Mouse (Mus musculus) frontal cortex, adult 2 months (tissue): ENCODE measurements at regions not wholly inside any gene's neighbourhood (a gene's known extent, or its start where the extent isn't known, plus 50 kb on each side); places are given as distances from the start of the nearest gene placed in this dataset.

Experiments used
- DNase-seq, 2 experiments: peaks; one replicate each; pipeline ENCODE4 v3.0.0; 2022; ENCODE audit warnings: low spot score in 1 of 2; ENCODE audit errors: extremely low spot score in 1 of 2

GRCm38 (mm10) chr1:61387587-61387986 lies 251.0 kb upstream of the Pard3b start:
- DNase-seq: no peak

- no peak for DNase-seq
Measured at GRCm38 (mm10) chr1:61397796-61398195, 240.8 kb upstream of the Pard3b start.

- no peak for DNase-seq
Measured at GRCm38 (mm10) chr1:61402339-61402738, 236.3 kb upstream of the Pard3b start.

GRCm38 (mm10) chr1:61407201-61407600 lies 231.4 kb upstream of the Pard3b start:
- DNase-seq: no peak

GRCm38 (mm10) chr1:61414772-61415171 lies 223.9 kb upstream of the Pard3b start:
- no peak for DNase-seq

DNA sequence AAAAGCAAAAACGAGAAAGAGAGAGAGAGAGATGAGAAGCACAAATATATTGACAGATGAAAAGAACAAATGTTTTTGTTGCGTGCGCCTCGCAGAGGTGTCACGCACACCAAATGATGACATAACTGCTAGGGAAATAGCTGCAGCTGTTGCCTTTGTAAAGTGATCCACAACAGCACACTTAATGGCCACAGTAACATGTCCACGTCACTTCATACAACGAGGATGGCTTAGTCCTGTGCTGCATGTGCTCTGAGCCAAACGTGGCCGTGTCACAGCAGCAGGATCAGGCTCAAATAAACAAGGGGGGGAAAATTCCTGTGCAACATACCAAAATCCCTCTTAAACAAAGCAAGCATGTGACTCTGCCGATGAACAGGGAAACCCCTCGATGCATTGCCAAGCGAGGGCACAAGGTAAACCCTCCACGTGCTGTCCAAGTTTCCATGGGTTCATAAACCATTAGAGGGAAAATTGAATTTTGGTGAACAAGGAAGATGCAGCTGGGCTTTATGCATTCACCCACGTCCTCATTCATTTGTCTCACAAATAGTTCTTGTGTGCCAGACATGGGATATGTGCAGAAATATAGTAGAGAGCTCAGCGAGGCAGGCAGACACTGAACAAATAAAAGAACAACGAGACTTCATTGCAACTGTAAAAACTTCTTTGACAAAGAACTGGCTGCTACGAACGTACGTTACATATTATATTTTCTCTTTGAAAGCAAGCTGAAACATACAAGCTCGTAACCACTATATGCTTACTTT lies 223.0 kb upstream of the Pard3b start:
- DNase-seq: no peak

GRCm38 (mm10) chr1:61418396-61418795 lies 220.2 kb upstream of the Pard3b start:
- DNase-seq: no peak

DNA sequence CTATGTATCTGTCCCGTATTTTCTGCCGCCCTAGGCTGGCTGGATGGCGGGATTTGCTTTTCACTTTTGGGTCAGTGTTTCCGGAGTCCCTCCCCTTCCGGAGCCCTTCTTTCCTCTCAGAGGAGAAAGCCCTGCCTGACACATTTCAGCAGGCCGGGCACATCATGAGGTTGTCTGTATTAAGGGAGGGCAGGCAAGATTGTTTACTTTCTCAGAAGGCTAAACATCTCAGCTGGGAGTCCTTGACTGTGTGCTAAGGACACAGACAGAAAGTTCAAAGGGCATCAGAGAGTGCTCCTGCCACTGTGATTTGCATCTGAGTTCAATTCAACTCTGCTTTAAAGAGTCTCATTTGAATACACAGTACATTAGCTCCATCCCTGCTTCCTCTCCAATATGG lies 218.8 kb upstream of the Pard3b start:
- no peak for DNase-seq

- no peak for DNase-seq
Measured at GRCm38 (mm10) chr1:61423253-61423652, 215.4 kb upstream of the Pard3b start.

DNA sequence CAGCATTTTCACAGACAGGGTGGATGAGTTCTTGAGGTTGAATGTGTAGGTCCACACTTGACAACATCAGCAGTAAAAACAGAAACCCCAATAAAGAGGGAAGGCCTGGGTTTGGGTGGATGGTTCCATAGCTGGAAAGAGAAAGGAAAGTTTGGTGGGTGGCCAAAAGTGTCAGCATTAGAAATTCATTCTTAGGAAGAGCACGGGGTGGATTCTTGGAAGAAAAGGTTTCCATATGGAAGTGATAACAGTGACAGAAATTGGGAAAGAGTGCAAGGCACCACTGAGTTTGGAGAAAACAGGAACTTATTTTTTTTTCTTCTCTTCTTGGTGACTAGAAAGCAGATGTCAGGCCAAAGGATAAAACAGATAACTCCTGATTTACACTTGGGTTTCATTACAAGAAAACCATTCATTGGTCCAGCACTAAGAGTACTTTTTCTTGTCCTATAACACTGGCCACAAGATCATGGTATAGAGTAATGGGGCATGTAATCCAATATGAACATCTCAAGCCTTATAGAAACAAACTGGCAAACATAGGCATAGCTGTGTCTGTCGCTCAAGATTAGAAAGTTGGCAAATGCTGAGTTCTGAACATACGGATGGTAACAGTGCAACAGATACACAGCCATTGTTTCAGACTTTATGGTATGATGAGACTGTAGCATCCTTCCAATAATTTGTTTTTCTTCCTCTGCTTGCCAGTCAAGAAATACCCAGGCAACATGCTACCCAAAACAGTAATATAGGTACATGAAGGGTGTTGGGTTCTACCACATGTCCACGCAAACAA lies 209.7 kb upstream of the Pard3b start:
- DNase-seq: no peak

DNA sequence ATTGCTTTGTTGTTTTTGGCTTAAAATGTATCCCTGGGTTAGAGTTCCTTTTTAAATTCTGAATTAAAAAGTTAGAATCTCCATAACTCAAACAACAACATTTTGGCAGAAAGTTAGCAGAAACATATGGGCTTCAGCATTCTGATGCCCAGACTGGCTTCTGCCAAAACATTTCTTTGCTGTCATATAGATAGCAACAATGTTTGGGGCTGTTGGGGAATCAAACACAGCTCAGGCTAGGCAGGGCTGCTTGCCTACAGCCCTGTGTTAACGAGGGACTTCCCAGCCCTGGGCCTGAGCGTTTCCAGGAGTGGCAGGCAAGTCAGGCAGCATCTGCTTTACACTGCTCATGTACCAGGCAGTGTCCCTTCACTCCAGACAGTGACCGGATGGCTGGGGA lies 201.0 kb upstream of the Pard3b start:
- peak in 1 of 2 experiments; percentile 11 for DNase-seq

DNA sequence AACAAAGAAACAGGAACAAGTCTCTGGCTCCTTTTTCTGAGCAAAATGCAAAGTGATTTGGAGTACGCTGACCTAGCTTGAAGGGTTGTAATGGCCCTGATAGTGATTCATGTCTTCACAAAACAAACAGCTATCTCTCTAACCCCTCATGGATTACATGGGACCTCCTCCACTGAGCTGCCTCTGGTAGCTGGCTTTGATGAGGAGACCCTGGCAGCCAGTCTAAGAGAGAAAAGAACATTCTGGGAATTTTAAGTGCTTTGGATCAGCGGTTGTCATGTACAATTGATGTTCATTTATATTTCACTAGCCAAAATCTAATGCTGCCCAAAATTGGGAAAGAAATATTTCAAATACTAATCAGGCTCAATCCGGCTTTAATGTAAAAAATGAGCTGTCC lies 177.2 kb upstream of the Pard3b start:
- DNase-seq: no peak

GRCm38 (mm10) chr1:61470617-61471214 lies 167.9 kb upstream of the Pard3b start:
- DNase-seq: peak; percentile 53 to 67

GRCm38 (mm10) chr1:61471779-61472578 lies 166.6 kb upstream of the Pard3b start:
- peak in 1 of 2 experiments; percentile 12 for DNase-seq

DNA sequence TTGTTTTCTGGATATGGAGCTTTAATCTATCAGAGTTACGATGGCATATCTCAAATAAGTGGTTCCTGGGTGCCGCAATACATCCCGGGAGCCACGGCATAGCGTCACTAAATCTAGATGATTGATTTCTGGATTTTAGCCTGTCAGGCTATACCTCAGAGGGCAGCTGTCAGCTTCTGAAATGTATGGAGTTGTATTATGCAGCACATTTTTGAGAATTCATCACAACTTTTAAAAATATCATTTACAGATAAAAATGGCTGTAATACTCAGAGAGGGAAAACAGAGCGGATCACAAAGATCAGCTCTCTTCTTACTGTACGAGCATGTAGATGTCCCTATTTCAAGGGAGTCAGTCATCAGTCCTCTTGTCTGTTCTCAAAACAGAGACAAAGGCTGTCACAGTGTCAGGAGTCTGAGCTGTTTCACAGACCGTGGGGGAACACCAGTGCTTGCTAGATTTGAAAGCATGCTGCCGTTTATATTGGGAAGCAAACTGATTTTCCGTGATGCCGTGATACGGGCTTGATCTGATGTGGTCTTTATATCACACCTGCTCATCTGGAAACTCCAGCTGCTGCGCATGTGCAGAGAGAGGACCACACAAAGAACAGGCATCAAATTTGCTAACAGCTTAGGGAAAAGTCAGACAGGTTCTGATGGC lies 165.9 kb upstream of the Pard3b start:
- DNase-seq: peak in 1 of 2 experiments; percentile 44

DNA sequence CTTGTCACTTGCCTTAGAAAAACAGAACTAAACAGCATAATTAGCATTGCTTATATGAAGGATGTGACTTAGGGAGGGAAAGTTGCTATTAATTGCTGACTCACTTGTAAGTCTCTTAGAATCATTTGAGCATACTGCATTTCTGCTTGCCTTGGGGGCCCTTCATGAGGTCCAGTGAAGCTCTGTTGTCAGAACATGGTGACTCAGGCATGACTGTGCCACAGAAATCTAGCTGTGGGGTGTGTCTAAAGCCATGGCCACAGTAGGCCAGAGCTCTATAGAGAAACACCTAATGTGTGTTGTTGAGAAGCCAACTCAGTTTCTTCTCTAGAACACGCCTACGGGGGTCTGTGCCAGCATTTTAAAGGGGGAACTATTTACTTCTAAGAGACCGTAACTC lies 153.2 kb upstream of the Pard3b start:
- no peak for DNase-seq

DNA sequence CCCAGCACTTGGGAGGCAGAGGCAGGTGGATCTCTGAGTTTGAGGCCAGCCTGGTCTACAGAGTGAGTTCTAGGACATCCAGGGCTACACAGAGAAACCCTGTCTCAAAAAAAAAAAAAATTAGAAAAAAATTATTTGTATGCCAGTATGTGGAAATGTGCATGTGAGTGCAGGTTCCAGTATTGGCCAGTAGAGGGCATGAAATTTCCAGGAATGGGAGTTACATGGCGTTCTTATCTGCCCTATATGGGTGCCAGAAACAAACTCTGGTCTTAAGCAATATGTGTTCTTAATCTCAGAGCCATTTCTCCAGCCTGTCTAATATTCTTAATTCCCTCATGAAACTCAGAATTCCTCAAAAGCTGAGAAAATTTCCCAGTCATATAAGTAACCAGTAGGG lies 113.7 kb upstream of the Pard3b start:
- no peak for DNase-seq

- DNase-seq: no peak
Measured at GRCm38 (mm10) chr1:61525881-61526280, 112.7 kb upstream of the Pard3b start.

GRCm38 (mm10) chr1:61528757-61529156 lies 109.9 kb upstream of the Pard3b start:
- DNase-seq: peak in 1 of 2 experiments; percentile 35

GRCm38 (mm10) chr1:61530166-61530565 lies 108.5 kb upstream of the Pard3b start:
- DNase-seq: no peak
